ENCODE assay signal across 37 mouse cellular contexts in genomic region chr6:123288931-123289330, GRCm38 (mm10). TPM values are rescaled to one million over a fixed set of nuclear protein-coding genes. Genes with fewer than 3 reads are reported as not detected.
DNase-seq lines count a peak whose midpoint lies in the region; ATAC-seq and TF ChIP-seq lines count a peak whose summit lies in the region.
"Had no signal": no experiment of that assay in that cellular context is flagged by ENCODE, and none has a peak within 500 bp of the region (broad histone marks: within the 10 kb centered on the region; RNA-seq: fewer than 3 reads in every experiment).

No protein-coding gene starts in this region.

- peaks cover 55% of the 10 kb centered on the region for H3K4me1 ChIP-seq in G1E (ENCODE audit: insufficient read depth, low read depth, low read length)
- H3K4me1 ChIP-seq in intestine, embryonic 15.5 days (replicated peaks): no peaks in the 10 kb centered on the region
- no peaks in the 10 kb centered on the region for H3K4me1 ChIP-seq in intestine, postnatal 0 days (replicated peaks; ENCODE audit: control insufficient read depth, insufficient read depth, low read length)
- H3K4me1 ChIP-seq in midbrain, embryonic 15.5 days: no peaks in the 10 kb centered on the region
- H3K4me1 ChIP-seq: forebrain, embryonic 13.5 days; heart, embryonic 13.5 days; hindbrain, embryonic 13.5 days; limb, embryonic 10.5 days; neural tube, embryonic 13.5 days had no signal

- peaks cover 27% of the 10 kb centered on the region; the same call in 1 of the 2 replicates for H3K79me2 ChIP-seq in macrophage (ENCODE audit: inconsistent target)

- H3K36me3 ChIP-seq in G1E (replicated peaks) (peaks cover 2% of the 10 kb centered on the region), macrophage (ENCODE audit: inconsistent target) (no peaks in the 10 kb centered on the region)
- H3K36me3 ChIP-seq in intestine, embryonic 15.5 days: no peaks in the 10 kb centered on the region
- H3K36me3 ChIP-seq in intestine, postnatal 0 days (ENCODE audit: control insufficient read depth, insufficient read depth): no peaks in the 10 kb centered on the region
- no peaks in the 10 kb centered on the region for H3K36me3 ChIP-seq in midbrain, embryonic 15.5 days (replicated peaks)
- H3K36me3 ChIP-seq: heart, embryonic 13.5 days; hindbrain, embryonic 13.5 days; limb, embryonic 10.5 days; neural tube, embryonic 13.5 days had no signal

- H3K9me3 ChIP-seq in G1E (replicated peaks): no peaks in the 10 kb centered on the region
- H3K9me3 ChIP-seq in intestine, embryonic 15.5 days: no peaks in the 10 kb centered on the region
- H3K9me3 ChIP-seq in intestine, postnatal 0 days (ENCODE audit: control insufficient read depth): no peaks in the 10 kb centered on the region
- no peaks in the 10 kb centered on the region for H3K9me3 ChIP-seq in midbrain, embryonic 15.5 days
- H3K9me3 ChIP-seq: forebrain, embryonic 13.5 days; heart, embryonic 13.5 days; hindbrain, embryonic 13.5 days; limb, embryonic 10.5 days; neural tube, embryonic 13.5 days had no signal

- peak; percentile 67 for ATAC-seq in G1E (ENCODE audit: extremely low read depth, insufficient number of reproducible peaks, low FRiP score, poor library complexity, severe bottlenecking)
- ATAC-seq in erythroid progenitor cell, adult 5-6 weeks (replicated peaks; ENCODE audit: low FRiP score, poor library complexity, severe bottlenecking): peak; percentile 16; the same call in 1 of the 2 replicates
- no peak for ATAC-seq in intestine, embryonic 15.5 days
- ATAC-seq in activated CD4-positive, CD25-positive, alpha-beta regulatory T cell, adult 4 months: no peak
- ATAC-seq in intestine, postnatal 0 days: no peak
- no peak for ATAC-seq in midbrain, embryonic 15.5 days (replicated peaks)
- ATAC-seq: forebrain, embryonic 13.5 days; Patski had no signal

- no peak overlapping the region for H3K4me2 ChIP-seq in intestine, embryonic 15.5 days (replicated peaks)
- H3K4me2 ChIP-seq in intestine, postnatal 0 days (replicated peaks; ENCODE audit: low read depth): no peak overlapping the region
- no peak overlapping the region for H3K4me2 ChIP-seq in midbrain, embryonic 15.5 days
- H3K4me2 ChIP-seq: forebrain, embryonic 13.5 days; heart, embryonic 13.5 days; hindbrain, embryonic 13.5 days; neural tube, embryonic 13.5 days had no signal

- H3K4me3 ChIP-seq in G1E (ENCODE audit: low read depth, low read length) (peak overlapping the region; percentile 29; the same call in 1 of the 2 replicates), macrophage (ENCODE audit: inconsistent target) (peak overlapping the region; percentile 37)
- H3K4me3 ChIP-seq in intestine, embryonic 15.5 days (replicated peaks): no peak overlapping the region
- no peak overlapping the region for H3K4me3 ChIP-seq in intestine, postnatal 0 days (ENCODE audit: low read depth, low read length)
- H3K4me3 ChIP-seq in midbrain, embryonic 15.5 days: no peak overlapping the region
- H3K4me3 ChIP-seq: forebrain, embryonic 13.5 days; heart, embryonic 13.5 days; hindbrain, embryonic 13.5 days; limb, embryonic 10.5 days; myocyte; neural tube, embryonic 13.5 days had no signal

- no peak for TF ChIP-seq CTCF in G1E (IDR thresholded peaks at IDR 0.05; ENCODE audit: low read depth, low read length)
- TF ChIP-seq CTCF in intestine, postnatal 0 days (IDR thresholded peaks at IDR 0.05; ENCODE audit: low read depth): no peak

- H3K27ac ChIP-seq in macrophage: peak overlapping the region; percentile 77
- H3K27ac ChIP-seq in intestine, embryonic 15.5 days: no peak overlapping the region
- H3K27ac ChIP-seq in intestine, postnatal 0 days (ENCODE audit: low read depth, low read length): no peak overlapping the region
- no peak overlapping the region for H3K27ac ChIP-seq in midbrain, embryonic 15.5 days
- H3K27ac ChIP-seq: forebrain, embryonic 13.5 days; heart, embryonic 13.5 days; hindbrain, embryonic 13.5 days; limb, embryonic 10.5 days; neural tube, embryonic 13.5 days had no signal

- DNase-seq in 416B (ENCODE audit: low read depth) (peak; percentile 94), G1E (ENCODE audit: low spot score) (peak; percentile 5)
- DNase-seq: adrenal gland, postnatal 10 days; cerebellum, adult 9-11 months; gastrocnemius, postnatal 10 days; heart, adult 18-20 months; kidney, adult 8-10 months; kidney, postnatal 14 days; midbrain, embryonic 14.5 days; retina, postnatal 1 day; thymus, postnatal 14 days had no signal

- 33% methylated on average over 10 of the region's 10 CpGs for WGBS in macrophage (ENCODE audit: missing documents)
- WGBS in intestine, embryonic 15.5 days: 78% methylated on average over 10 of the region's 10 CpGs
- WGBS in intestine, postnatal 0 days: 76% methylated on average over 10 of the region's 10 CpGs
- 87% methylated on average over 10 of the region's 10 CpGs for WGBS in midbrain, embryonic 15.5 days

- H3K27me3 ChIP-seq in G1E (ENCODE audit: insufficient read depth, low read length): no peaks in the 10 kb centered on the region
- H3K27me3 ChIP-seq in intestine, embryonic 15.5 days (replicated peaks): no peaks in the 10 kb centered on the region
- H3K27me3 ChIP-seq in intestine, postnatal 0 days (replicated peaks; ENCODE audit: control insufficient read depth, insufficient read depth, low read length): no peaks in the 10 kb centered on the region
- H3K27me3 ChIP-seq in midbrain, embryonic 15.5 days (replicated peaks): no peaks in the 10 kb centered on the region
- H3K27me3 ChIP-seq: forebrain, embryonic 13.5 days; heart, embryonic 13.5 days; hindbrain, embryonic 13.5 days; neural tube, embryonic 13.5 days; Patski had no signal

- no peak overlapping the region for H3K9ac ChIP-seq in intestine, embryonic 15.5 days
- H3K9ac ChIP-seq in intestine, postnatal 0 days (ENCODE audit: low read depth, low read length): no peak overlapping the region
- no peak overlapping the region for H3K9ac ChIP-seq in midbrain, embryonic 15.5 days
- H3K9ac ChIP-seq: forebrain, embryonic 13.5 days; heart, embryonic 13.5 days; hindbrain, embryonic 13.5 days; neural tube, embryonic 13.5 days had no signal

RNA-seq across cellular contexts. Expression of gene Clec4e, which starts 0.7 kb away (rescaled TPM):
- total RNA-seq in G1E (2014; fragmentation: Nextera tagmentation) (20.8 and 24.5 TPM in 2 replicates), G1E (2017) (13.6 and 14.9 TPM in 2 replicates)
- polyA plus RNA-seq in G1E (2012) (0.20 and 0.29 TPM in 2 replicates), macrophage (2018) (12.6 to 34.8 TPM (median 12.7 TPM) in 3 replicates)
- 7.9 and 10.5 TPM in 2 replicates for total RNA-seq in erythroid progenitor cell, adult 5-6 weeks (2015; ENCODE audit: low replicate concordance)
- total RNA-seq in erythroid progenitor cell, adult 5-6 weeks (2017; ENCODE audit: low replicate concordance): 6.0 and 6.1 TPM in 2 replicates
- total RNA-seq in macrophage (2018; cell fraction: chromatin; rRNA removed): 1,000 to 10,000 TPM in 10 of 26 experiments, 100 to 1,000 TPM in 13, 10 to 100 TPM in 3; 12.1 to 3,481 (median 600) TPM
- total RNA-seq in macrophage (2018; cell fraction: cytosol; rRNA removed): 1,000 to 10,000 TPM in 2 of 26 experiments, 100 to 1,000 TPM in 17, 10 to 100 TPM in 7; 12.4 to 1,445 (median 317) TPM
- 1,000 to 10,000 TPM in 15 of 26 experiments, 100 to 1,000 TPM in 9, 10 to 100 TPM in 2; 22.2 to 4,021 (median 1,222) TPM for total RNA-seq in macrophage (2018; cell fraction: nucleus; rRNA removed)
- not detected in 2 replicates for polyA plus RNA-seq in intestine, embryonic 15.5 days (2015; fragmentation: Nextera tagmentation; extraction: Ambion mirVana)
- polyA plus RNA-seq in activated CD4-positive, CD25-positive, alpha-beta regulatory T cell, adult 4 months (2017; shearing (Covaris generic)): not detected
- not detected in 2 replicates for polyA plus RNA-seq in intestine, postnatal 0 days (2015; fragmentation: Nextera tagmentation; extraction: Ambion mirVana)
- polyA plus RNA-seq in midbrain, embryonic 15.5 days (2015; fragmentation: Nextera tagmentation; extraction: Ambion mirVana): not detected in 2 replicates
- total RNA-seq: layer of hippocampus, adult 18-20 months; layer of hippocampus, postnatal 14 days; left cerebral cortex, adult 8-10 months had no signal
- polyA plus RNA-seq: brain, embryonic 14.5 days; C2C12; cortical plate, adult 2 months; embryonic facial prominence, embryonic 11.5 days; forebrain, embryonic 13.5 days; frontal cortex, adult 2 months; hindbrain, embryonic 13.5 days; limb, embryonic 10.5 days; liver, adult 2 months; midbrain, embryonic 14.5 days; myocyte; neural tube, embryonic 13.5 days; Patski; testis, adult 2 months had no signal

RNA-seq across cellular contexts. Expression of gene Vmn2r19, which starts 19.2 kb away (rescaled TPM):
- not detected in 2 replicates for total RNA-seq in G1E (2014; fragmentation: Nextera tagmentation)
- not detected in 2 replicates for total RNA-seq in G1E (2017)
- not detected in 2 replicates for polyA plus RNA-seq in G1E (2012)
- not detected in 2 replicates for total RNA-seq in erythroid progenitor cell, adult 5-6 weeks (2015; ENCODE audit: low replicate concordance)
- not detected in 2 replicates for total RNA-seq in erythroid progenitor cell, adult 5-6 weeks (2017; ENCODE audit: low replicate concordance)
- not detected for total RNA-seq in macrophage (2018; cell fraction: chromatin; rRNA removed)
- not detected for total RNA-seq in macrophage (2018; cell fraction: cytosol; rRNA removed)
- total RNA-seq in macrophage (2018; cell fraction: nucleus; rRNA removed): not detected
- polyA plus RNA-seq in macrophage (2018): not detected in 3 replicates
- not detected in 2 replicates for polyA plus RNA-seq in intestine, embryonic 15.5 days (2015; fragmentation: Nextera tagmentation; extraction: Ambion mirVana)
- polyA plus RNA-seq in activated CD4-positive, CD25-positive, alpha-beta regulatory T cell, adult 4 months (2017; shearing (Covaris generic)): not detected
- not detected in 2 replicates for polyA plus RNA-seq in intestine, postnatal 0 days (2015; fragmentation: Nextera tagmentation; extraction: Ambion mirVana)
- polyA plus RNA-seq in midbrain, embryonic 15.5 days (2015; fragmentation: Nextera tagmentation; extraction: Ambion mirVana): not detected in 2 replicates
- total RNA-seq: adrenal gland, postnatal 10 days; gastrocnemius, postnatal 10 days; heart, adult 18-20 months; heart, postnatal 25 days; layer of hippocampus, adult 18-20 months; layer of hippocampus, postnatal 14 days; left cerebral cortex, adult 8-10 months; liver, adult 2 months had no signal
- polyA plus RNA-seq: brain, embryonic 14.5 days; C2C12; cortical plate, adult 2 months; embryonic facial prominence, embryonic 11.5 days; forebrain, embryonic 13.5 days; frontal cortex, adult 2 months; heart, embryonic 13.5 days; hindbrain, embryonic 13.5 days; limb, embryonic 10.5 days; liver, adult 2 months; lung, embryonic 16.5 days; midbrain, embryonic 14.5 days; myocyte; neural tube, embryonic 13.5 days; Patski; spleen, adult 2 months had no signal

RNA-seq across cellular contexts. Expression of gene Clec4d, which starts 27.0 kb away (rescaled TPM):
- total RNA-seq in G1E (2014; fragmentation: Nextera tagmentation) (18.9 and 28.7 TPM in 2 replicates), G1E (2017) (12.6 and 14.1 TPM in 2 replicates)
- polyA plus RNA-seq in G1E (2012) (0.44 and 0.91 TPM in 2 replicates), macrophage (2018) (522 to 1,042 TPM (median 881 TPM) in 3 replicates)
- 2.5 and 6.1 TPM in 2 replicates for total RNA-seq in erythroid progenitor cell, adult 5-6 weeks (2015; ENCODE audit: low replicate concordance)
- total RNA-seq in erythroid progenitor cell, adult 5-6 weeks (2017; ENCODE audit: low replicate concordance): 1.1 and 2.2 TPM in 2 replicates
- 1,000 to 10,000 TPM in 8 of 26 experiments, 100 to 1,000 TPM in 18; 106 to 2,736 (median 498) TPM for total RNA-seq in macrophage (2018; cell fraction: chromatin; rRNA removed)
- total RNA-seq in macrophage (2018; cell fraction: cytosol; rRNA removed): 1,000 to 10,000 TPM in 4 of 26 experiments, 100 to 1,000 TPM in 22; 230 to 1,458 (median 586) TPM
- 1,000 to 10,000 TPM in 7 of 26 experiments, 100 to 1,000 TPM in 19; 113 to 1,952 (median 453) TPM for total RNA-seq in macrophage (2018; cell fraction: nucleus; rRNA removed)
- polyA plus RNA-seq in intestine, embryonic 15.5 days (2015; fragmentation: Nextera tagmentation; extraction: Ambion mirVana): 0.18 TPM in 1 of 2 replicates, not detected in the other
- not detected for polyA plus RNA-seq in activated CD4-positive, CD25-positive, alpha-beta regulatory T cell, adult 4 months (2017; shearing (Covaris generic))
- polyA plus RNA-seq in intestine, postnatal 0 days (2015; fragmentation: Nextera tagmentation; extraction: Ambion mirVana): 0.14 and 0.31 TPM in 2 replicates
- polyA plus RNA-seq in midbrain, embryonic 15.5 days (2015; fragmentation: Nextera tagmentation; extraction: Ambion mirVana): not detected in 2 replicates
- total RNA-seq: layer of hippocampus, adult 18-20 months; layer of hippocampus, postnatal 14 days; left cerebral cortex, adult 8-10 months had no signal
- polyA plus RNA-seq: cortical plate, adult 2 months; embryonic facial prominence, embryonic 11.5 days; forebrain, embryonic 13.5 days; heart, embryonic 13.5 days; hindbrain, embryonic 13.5 days; limb, embryonic 10.5 days; midbrain, embryonic 14.5 days; myocyte; neural tube, embryonic 13.5 days; Patski; testis, adult 2 months had no signal

RNA-seq across cellular contexts. Expression of gene Clec4n, which starts 59.3 kb away (rescaled TPM):
- total RNA-seq in G1E (2014; fragmentation: Nextera tagmentation): not detected in 2 replicates
- total RNA-seq in G1E (2017): 1.5 and 3.5 TPM in 2 replicates
- polyA plus RNA-seq in G1E (2012): not detected in 2 replicates
- 5.4 TPM in 1 of 2 replicates, not detected in the other for total RNA-seq in erythroid progenitor cell, adult 5-6 weeks (2015; ENCODE audit: low replicate concordance)
- total RNA-seq in erythroid progenitor cell, adult 5-6 weeks (2017; ENCODE audit: low replicate concordance): 4.2 TPM in 1 of 2 replicates, not detected in the other
- 100 to 1,000 TPM in 3 of 26 experiments, 10 to 100 TPM in 20, 1 to 10 TPM in 3; 4.9 to 246 (median 20.3) TPM for total RNA-seq in macrophage (2018; cell fraction: chromatin; rRNA removed)
- 100 to 1,000 TPM in 16 of 26 experiments, 10 to 100 TPM in 10; 39.3 to 367 (median 181) TPM for total RNA-seq in macrophage (2018; cell fraction: cytosol; rRNA removed)
- 100 to 1,000 TPM in 12 of 26 experiments, 10 to 100 TPM in 14; 21.8 to 385 (median 70.8) TPM for total RNA-seq in macrophage (2018; cell fraction: nucleus; rRNA removed)
- 241 to 528 TPM (median 280 TPM) in 3 replicates for polyA plus RNA-seq in macrophage (2018)
- polyA plus RNA-seq in intestine, embryonic 15.5 days (2015; fragmentation: Nextera tagmentation; extraction: Ambion mirVana): 5.1 and 5.7 TPM in 2 replicates
- 1 to 10 TPM in 1 of 2 experiments, under 1 TPM in 1; 0.45 to 1.2 TPM for polyA plus RNA-seq in activated CD4-positive, CD25-positive, alpha-beta regulatory T cell, adult 4 months (2017; shearing (Covaris generic))
- 4.7 and 6.4 TPM in 2 replicates for polyA plus RNA-seq in intestine, postnatal 0 days (2015; fragmentation: Nextera tagmentation; extraction: Ambion mirVana)
- 1.2 and 1.4 TPM in 2 replicates for polyA plus RNA-seq in midbrain, embryonic 15.5 days (2015; fragmentation: Nextera tagmentation; extraction: Ambion mirVana)
- total RNA-seq: layer of hippocampus, adult 18-20 months; left cerebral cortex, adult 8-10 months had no signal
- polyA plus RNA-seq: C2C12, myocyte, Patski had no signal

Comparison
In these comparisons a context has a peak if more than half of its experiments do, and no peak if none do; other contexts are left out.
1. ATAC-seq: peak in G1E (single experiment) and erythroid progenitor cell, adult 5-6 weeks (single experiment); none in intestine, embryonic 15.5 days (single experiment), activated CD4-positive, CD25-positive, alpha-beta regulatory T cell, adult 4 months (single experiment), intestine, postnatal 0 days (single experiment) and midbrain, embryonic 15.5 days (single experiment).
2. H3K4me3 ChIP-seq: peak in G1E (single experiment) and macrophage (single experiment); none in intestine, embryonic 15.5 days (single experiment), intestine, postnatal 0 days (single experiment) and midbrain, embryonic 15.5 days (single experiment).
3. RNA of gene Clec4e, which starts 0.7 kb away (polyA plus RNA-seq): 12.6 to 34.8 TPM in macrophage; 0.20 to 0.29 TPM in G1E, not detected in intestine, postnatal 0 days, not detected in intestine, embryonic 15.5 days, not detected in activated CD4-positive, CD25-positive, alpha-beta regulatory T cell, adult 4 months and not detected in midbrain, embryonic 15.5 days; every median in the first group is over 10 times any median in the second.
4. RNA of gene Clec4d, which starts 27.0 kb away (polyA plus RNA-seq): 522 to 1,042 TPM in macrophage; 0.44 to 0.91 TPM in G1E, 0.14 to 0.31 TPM in intestine, postnatal 0 days, 0.18 TPM in intestine, embryonic 15.5 days, not detected in activated CD4-positive, CD25-positive, alpha-beta regulatory T cell, adult 4 months and not detected in midbrain, embryonic 15.5 days; every median in the first group is over 100 times any median in the second.